Mouse (Mus musculus) heart, embryonic 14.5 days (tissue): ENCODE measurements at regions not wholly inside any gene's neighbourhood (a gene's known extent, or its start where the extent isn't known, plus 50 kb on each side); places are given as distances from the start of the nearest gene placed in this dataset.

Source experiments
- ATAC-seq: fragments of 200-750 bp; cut with Nextera tagmentation; 2 replicates; pipeline ENCODE4 v1.8.0; 2017; ENCODE audit warnings: low read depth, moderate TSS enrichment; ENCODE audit not compliant: insufficient number of reproducible peaks, insufficient read depth, low FRiP score
- H3K27ac ChIP-seq, 2 experiments: fragments of 200-500 bp in 1 of 2; fragments of 300-500 bp in 1 of 2; sonication (generic) in 1 of 2; replicated peaks in 1 of 2; 2 replicates each; pipeline ENCODE4 v1.5.1; 2012 to 2014; ENCODE audit warnings: low read depth in 2 of 2, low read length in 2 of 2, control low read depth in 1 of 2, mild to moderate bottlenecking in 1 of 2, mixed read lengths in 1 of 2; ENCODE audit not compliant: control insufficient read depth in 1 of 2, insufficient read depth in 1 of 2
- H3K27me3 ChIP-seq: fragments of 300-500 bp; sonication (generic); 2 replicates; pipeline ENCODE4 v1.6.1; 2014; ENCODE audit warnings: mild to moderate bottlenecking, low read length, control low read depth; ENCODE audit not compliant: control insufficient read depth, insufficient read depth
- H3K36me3 ChIP-seq: fragments of 300-500 bp; sonication (generic); 2 replicates; pipeline ENCODE4 v1.6.1; 2014; ENCODE audit warnings: mild to moderate bottlenecking, control low read depth, low read length, mixed read lengths; ENCODE audit not compliant: control insufficient read depth, insufficient read depth
- H3K4me1 ChIP-seq, 2 experiments: fragments of 200-500 bp in 1 of 2; fragments of 300-500 bp in 1 of 2; sonication (generic) in 1 of 2; 2 replicates each; pipeline ENCODE4 v1.6.1; 2012 to 2014; ENCODE audit warnings: low read length in 2 of 2, control low read depth in 1 of 2, mixed read lengths in 1 of 2; ENCODE audit not compliant: control insufficient read depth in 2 of 2, insufficient read depth in 2 of 2
- H3K4me2 ChIP-seq: fragments of 300-500 bp; sonication (generic); 2 replicates; pipeline ENCODE4 v1.6.1; 2014; ENCODE audit warnings: mild to moderate bottlenecking, low read length
- H3K4me3 ChIP-seq, 2 experiments: fragments of 200-500 bp in 1 of 2; fragments of 300-500 bp in 1 of 2; sonication (generic) in 1 of 2; 2 replicates each; pipeline ENCODE4 v1.5.1; 2012 to 2014; ENCODE audit warnings: low read length in 2 of 2, mild to moderate bottlenecking in 2 of 2, control low read depth in 1 of 2, low read depth in 1 of 2, moderate library complexity in 1 of 2; ENCODE audit not compliant: control insufficient read depth in 1 of 2, insufficient read depth in 1 of 2
- H3K9ac ChIP-seq: fragments of 300-500 bp; sonication (generic); 2 replicates; pipeline ENCODE4 v1.6.1; 2014; ENCODE audit warnings: mild to moderate bottlenecking, low read length
- H3K9me3 ChIP-seq: fragments of 300-500 bp; sonication (generic); 2 replicates; pipeline ENCODE4 v1.6.1; 2016; ENCODE audit warnings: low read length, control low read depth; ENCODE audit not compliant: control insufficient read depth
- WGBS: fragments of 180-500 bp; shearing (Covaris S2); extraction: QIAGEN DNeasy Blood & Tissue Kit; methylation state at CpG from one replicate; pipeline ENCODE4 v1.1.7; 2014; 5-methylcytosine and 5-hydroxymethylcytosine counted together

DNA sequence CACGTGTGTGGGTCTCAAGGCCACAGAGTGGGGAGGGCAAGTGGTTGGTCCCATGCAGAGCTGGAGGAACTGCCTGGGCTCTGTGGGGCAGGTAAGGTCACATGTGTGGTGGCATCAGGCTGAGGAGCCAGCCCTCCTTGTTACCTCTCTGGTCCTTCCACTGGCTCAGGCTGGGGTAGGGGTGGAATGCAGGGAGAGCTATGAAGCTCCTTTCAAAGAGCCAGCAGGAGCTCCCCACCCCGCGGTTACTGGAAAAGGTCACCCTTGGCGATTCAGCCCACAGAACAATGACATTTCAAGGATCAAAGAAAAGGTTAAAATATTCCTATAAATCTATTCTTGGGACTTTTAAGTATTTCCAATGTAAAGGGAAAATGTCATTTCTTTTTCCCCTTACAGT is 74.4 kb downstream of the Chst1 start:
- Histone ChIP-seq H3K27ac (no peak overlapping the region), H3K4me2 (no peak overlapping the region), H3K4me1 (0 out of 4 replicates have a peak, but pooled peaks cover 0 to 3% of the 10 kb centered on the region in 2 experiments), H3K27me3 (peaks cover 9% of the 10 kb centered on the region; the same call in 1 of the 2 replicates), H3K36me3 (no peaks in the 10 kb centered on the region), H3K4me3 (no peak overlapping the region), H3K9ac (no peak overlapping the region), H3K9me3 (no peaks in the 10 kb centered on the region)
- 35% methylated on average over 4 of the region's 4 CpGs for WGBS
- no peak; the same call in 1 of the 2 replicates for ATAC-seq

DNA sequence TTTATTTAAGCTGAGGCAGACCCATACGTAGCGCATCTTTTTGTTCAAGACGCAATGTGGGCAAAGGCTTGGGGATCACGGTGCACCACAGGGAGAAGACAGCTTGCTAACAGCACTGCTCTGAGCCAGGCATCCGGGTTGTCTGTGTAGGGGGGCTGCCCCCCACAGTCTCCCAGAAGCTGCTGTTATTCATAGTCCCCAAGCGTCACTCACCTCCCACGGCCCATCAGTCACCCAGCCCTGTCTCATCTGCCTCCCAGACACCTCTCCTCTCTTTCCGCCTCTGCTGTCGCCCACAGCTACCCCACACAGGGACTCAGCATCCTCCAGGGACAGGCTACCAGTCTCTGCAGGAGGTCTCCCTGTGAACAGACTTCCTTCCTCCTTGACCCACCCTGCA is 75.7 kb downstream of the Chst1 start:
- Histone ChIP-seq H3K27ac (no peak overlapping the region), H3K4me3 (no peak overlapping the region), H3K9me3 (no peaks in the 10 kb centered on the region), H3K4me1 (0 out of 4 replicates have a peak, but pooled peaks cover 0 to 3% of the 10 kb centered on the region in 2 experiments), H3K36me3 (no peaks in the 10 kb centered on the region), H3K27me3 (peaks cover 6% of the 10 kb centered on the region; the same call in 1 of the 2 replicates), H3K9ac (no peak overlapping the region), H3K4me2 (no peak overlapping the region)
- ATAC-seq, result no peak
- WGBS, result 44% methylated on average over 9 of the region's 9 CpGs

DNA sequence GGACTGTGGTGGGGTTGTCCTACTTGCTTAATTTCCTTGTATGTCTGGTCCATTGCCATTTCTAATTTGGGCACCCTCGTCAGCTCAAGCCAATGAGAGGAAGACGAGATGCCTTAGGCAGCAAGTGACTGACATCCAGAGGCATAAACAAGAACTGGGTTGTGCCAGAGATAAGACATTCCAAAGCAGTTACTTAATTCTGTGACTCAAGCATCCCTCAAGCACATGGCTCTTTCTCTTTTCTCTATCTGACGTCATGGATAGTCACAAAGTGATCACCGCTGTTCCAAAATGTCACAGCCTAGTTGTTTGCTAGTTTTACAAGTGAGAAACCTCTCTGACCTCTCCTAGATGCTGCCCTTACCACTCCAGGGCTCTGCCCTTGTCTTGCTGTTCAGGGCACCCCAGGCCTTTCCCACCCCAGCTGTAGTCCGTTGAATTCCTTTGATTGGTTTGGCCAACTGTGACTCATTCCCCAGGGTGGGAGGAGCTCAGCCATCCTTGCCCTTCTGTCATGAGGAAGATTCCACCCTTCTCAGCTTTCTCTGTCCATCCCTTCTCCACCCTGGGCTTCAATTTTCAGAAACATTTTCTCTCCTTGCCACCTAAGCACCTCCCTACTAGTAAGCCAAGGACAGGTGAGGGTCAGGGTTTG is 78.9 kb downstream of the Chst1 start:
- H3K9me3 ChIP-seq, result no peaks in the 10 kb centered on the region
- WGBS, result 26% methylated on average over 5 of the region's 5 CpGs

DNA sequence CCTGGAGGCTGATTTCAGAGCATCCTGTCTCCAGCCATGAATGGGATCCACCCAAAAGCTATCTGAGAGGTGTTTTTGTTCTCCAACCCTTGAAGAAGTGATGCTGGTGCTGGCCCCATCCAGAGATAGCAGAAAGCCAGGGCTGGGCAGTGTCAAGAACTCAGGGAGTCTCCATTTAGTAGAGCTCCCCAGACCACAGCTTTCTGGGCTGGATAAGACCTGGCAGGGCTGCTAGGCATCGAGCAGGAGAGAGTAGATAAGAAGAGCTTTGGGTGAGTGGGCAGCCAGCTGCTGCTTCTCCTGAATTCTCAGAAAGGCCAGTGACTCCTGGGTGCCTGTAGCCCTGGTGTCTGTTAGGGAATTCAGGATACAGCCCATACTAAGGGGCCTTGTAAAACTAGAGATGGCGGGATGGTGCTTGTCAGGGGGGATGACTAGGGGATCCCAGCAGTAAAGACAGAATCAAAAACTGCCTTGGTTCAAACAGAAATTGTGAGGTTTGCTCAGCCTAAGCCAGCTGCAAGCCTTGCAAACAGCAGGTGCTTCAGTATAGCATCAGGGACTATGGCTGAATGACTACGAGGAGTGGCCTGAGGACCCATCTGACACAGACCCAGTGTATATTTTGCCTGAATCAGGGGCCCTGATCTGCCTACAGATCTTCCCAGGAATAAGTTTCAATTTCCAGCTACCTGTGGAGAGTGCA is 79.6 kb downstream of the Chst1 start:
- WGBS, result 56% methylated on average over 3 of the region's 3 CpGs
- Histone ChIP-seq H3K4me2 (no peak overlapping the region), H3K27ac (no peak overlapping the region), H3K4me1 (0 out of 4 replicates have a peak, but pooled peaks cover 0 to 3% of the 10 kb centered on the region in 2 experiments), H3K36me3 (no peaks in the 10 kb centered on the region), H3K27me3 (no peaks in the 10 kb centered on the region), H3K9me3 (no peaks in the 10 kb centered on the region), H3K4me3 (no peak overlapping the region), H3K9ac (no peak overlapping the region)
- ATAC-seq, result no peak

More for the DNA sequence above, 78.9 kb downstream of the Chst1 start:
- Histone ChIP-seq H3K9ac (no peak overlapping the region), H3K4me3 (no peak overlapping the region), H3K27ac (no peak overlapping the region), H3K27me3 (no peaks in the 10 kb centered on the region), H3K4me1 (0 out of 4 replicates have a peak, but pooled peaks cover 0 to 3% of the 10 kb centered on the region in 2 experiments), H3K36me3 (no peaks in the 10 kb centered on the region), H3K4me2 (no peak overlapping the region)
- no peak for ATAC-seq

DNA sequence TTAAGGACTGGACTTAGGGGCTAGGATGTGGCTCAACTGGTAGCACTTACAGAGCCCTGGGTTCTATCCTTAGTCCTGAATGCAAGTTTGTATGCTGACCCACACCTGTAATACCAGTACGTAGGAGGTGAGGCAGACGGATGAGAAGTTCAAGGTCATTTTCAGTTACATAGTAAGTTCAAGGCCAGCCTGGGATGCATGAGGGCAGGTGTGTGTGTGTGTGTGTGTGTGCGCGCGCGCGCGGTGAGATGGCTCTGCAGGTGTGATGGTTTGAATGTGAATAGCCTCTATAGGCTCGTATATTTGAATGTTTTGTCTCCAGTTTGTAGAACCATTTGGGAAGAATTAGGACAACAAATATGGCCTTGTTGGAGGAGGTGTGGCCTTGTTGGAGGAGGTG is 82.7 kb downstream of the Chst1 start:
- Histone ChIP-seq H3K36me3 (no peaks in the 10 kb centered on the region), H3K4me3 (no peak overlapping the region), H3K27ac (no peak overlapping the region), H3K9me3 (no peaks in the 10 kb centered on the region), H3K9ac (no peak overlapping the region), H3K4me1 (0 out of 4 replicates have a peak, but pooled peaks cover 0 to 3% of the 10 kb centered on the region in 2 experiments), H3K4me2 (no peak overlapping the region), H3K27me3 (no peaks in the 10 kb centered on the region)
- 95% methylated on average over 9 of the region's 9 CpGs for WGBS
- no peak for ATAC-seq

DNA sequence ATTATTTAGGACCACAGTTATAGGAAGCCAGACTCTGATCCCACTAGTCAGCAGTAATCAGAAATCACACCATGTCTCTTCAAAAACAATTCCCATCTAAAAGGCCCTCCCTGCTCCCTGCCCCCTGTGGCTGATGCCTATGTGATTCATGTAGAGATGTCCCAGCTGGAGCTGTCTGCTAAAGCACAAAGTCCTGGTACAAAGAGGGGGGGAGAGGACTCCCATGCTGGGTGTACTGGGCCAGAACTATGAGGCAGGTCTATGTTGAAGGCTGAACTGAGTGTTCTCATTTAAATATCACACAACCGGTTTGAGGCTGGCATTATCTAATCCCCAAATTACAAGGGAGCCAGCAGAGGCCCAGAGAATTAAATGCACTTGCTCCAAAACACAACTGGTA is 88.2 kb downstream of the Chst1 start:
- Histone ChIP-seq H3K27ac (no peak overlapping the region), H3K9ac (no peak overlapping the region), H3K4me2 (no peak overlapping the region), H3K27me3 (no peaks in the 10 kb centered on the region), H3K4me3 (no peak overlapping the region), H3K9me3 (no peaks in the 10 kb centered on the region), H3K4me1 (no peaks in the 10 kb centered on the region), H3K36me3 (no peaks in the 10 kb centered on the region)
- WGBS, result 32% methylated on average over 1 of the region's 1 CpGs
- ATAC-seq, result no peak

DNA sequence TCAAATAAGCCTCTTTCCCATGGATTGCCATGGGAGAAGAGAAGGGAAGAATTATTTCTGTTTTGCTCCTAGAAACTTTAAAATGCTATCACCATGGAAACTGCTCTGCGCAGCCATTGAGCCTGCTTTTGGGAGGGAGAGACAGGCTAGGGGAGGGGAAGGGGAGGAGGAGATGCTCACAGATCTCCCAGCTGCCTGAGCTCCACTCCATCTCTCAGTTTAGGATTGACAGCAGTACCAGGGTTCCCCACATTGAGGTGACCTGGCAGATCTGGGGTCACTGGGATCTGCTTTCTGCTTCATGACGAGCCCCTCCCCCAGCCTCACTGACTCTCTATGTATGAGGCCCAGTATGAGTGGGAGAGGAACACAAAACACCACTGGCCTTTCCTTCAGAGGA is 89.7 kb downstream of the Chst1 start:
- Histone ChIP-seq H3K4me3 (no peak overlapping the region), H3K9ac (no peak overlapping the region), H3K4me1 (no peaks in the 10 kb centered on the region), H3K4me2 (no peak overlapping the region), H3K27ac (no peak overlapping the region), H3K27me3 (no peaks in the 10 kb centered on the region), H3K36me3 (no peaks in the 10 kb centered on the region), H3K9me3 (no peaks in the 10 kb centered on the region)
- WGBS, result 51% methylated on average over 2 of the region's 2 CpGs
- ATAC-seq, result no peak
